Comparison of ENCODE assay signal across 19 mouse cellular contexts in the genomic region with DNA sequence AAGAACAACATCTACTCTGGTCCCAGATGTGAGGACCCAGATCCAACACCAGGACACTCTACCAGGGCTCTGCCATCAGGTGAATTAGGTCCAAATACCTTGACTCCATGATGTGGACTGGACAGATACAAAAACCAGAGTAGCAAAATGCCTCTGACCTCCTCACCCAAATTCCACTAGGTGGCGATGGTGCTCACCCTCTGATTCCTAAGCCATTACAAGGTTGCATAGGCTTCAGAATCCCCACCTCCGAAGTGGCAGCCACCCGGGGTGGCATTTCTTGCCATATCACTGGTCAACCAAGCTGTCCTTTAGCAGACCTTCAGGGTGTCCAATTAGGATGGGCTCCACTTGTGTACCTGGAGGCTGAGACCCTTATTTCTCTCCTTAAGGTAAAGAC. TPM values are rescaled to one million over a fixed set of nuclear protein-coding genes. Genes with fewer than 3 reads are reported as not detected.
A peak's percentile ranks its signal among the peaks of the same experiment; 100 is the strongest.
DNase-seq lines count a peak whose midpoint lies in the region; ATAC-seq and TF ChIP-seq lines count a peak whose summit lies in the region.
"Not testable (repeated sequence)": the region's sequence is repeated elsewhere in the genome, so short reads cannot be mapped to it uniquely, and the experiment has no call there.
"Had no signal": no experiment of that assay in that cellular context is flagged by ENCODE, and none has a peak within 500 bp of the region (broad histone marks: within the 10 kb centered on the region; RNA-seq: fewer than 3 reads in every experiment).

No protein-coding gene starts in this region.

- WGBS in forebrain, embryonic 14.5 days: 3% methylated on average over 3 of the region's 3 CpGs
- 0% methylated on average over 3 of the region's 3 CpGs for WGBS in hindbrain, postnatal 0 days
- 0% methylated on average over 3 of the region's 3 CpGs for WGBS in spleen, adult 2 months

- not testable (repeated sequence) for H3K27ac ChIP-seq in forebrain, embryonic 14.5 days (ENCODE audit: low read depth, low read length); hindbrain, postnatal 0 days; left cerebral cortex, adult 2 months; spleen, adult 2 months (ENCODE audit: insufficient read depth, low read length)

- not testable (repeated sequence) for H3K27me3 ChIP-seq in forebrain, embryonic 14.5 days (replicated peaks; ENCODE audit: control insufficient read depth, insufficient read depth, low read length); hindbrain, postnatal 0 days (ENCODE audit: insufficient read depth, low read length); spleen, adult 2 months (ENCODE audit: control insufficient read depth, insufficient read depth, low read length)

- H3K36me3 ChIP-seq in forebrain, embryonic 14.5 days (ENCODE audit: control insufficient read depth, insufficient read depth, low read length); hindbrain, postnatal 0 days (ENCODE audit: insufficient read depth, low read length); spleen, adult 2 months (ENCODE audit: control insufficient read depth, insufficient read depth, low read length): not testable (repeated sequence)

- not testable (repeated sequence) for H3K4me3 ChIP-seq in forebrain, embryonic 14.5 days (ENCODE audit: low read depth, low read length); hindbrain, postnatal 0 days (ENCODE audit: low read length); left cerebral cortex, adult 2 months; spleen, adult 2 months (ENCODE audit: extremely low read depth, insufficient read depth, insufficient read length)

- peak; percentile 53 for DNase-seq in CD4-positive, CD25-positive, alpha-beta regulatory T cell, adult 2 months (ENCODE audit: low read depth, low spot score)
- DNase-seq in adipocyte (ENCODE audit: low spot score): peak; percentile 25
- DNase-seq in cerebellum, postnatal 25 days: peak; percentile 19 to 22
- DNase-seq in forebrain, embryonic 14.5 days (ENCODE audit: low spot score): peak; percentile 13
- DNase-seq in hindbrain, postnatal 0 days (ENCODE audit: low spot score); left cerebral cortex, adult 2 months (ENCODE audit: extremely low spot score in 1 of 2, low spot score in 2 of 2); spleen, adult 2 months (ENCODE audit: low read depth in 1 of 2, low spot score in 2 of 2): not testable (repeated sequence)

- not testable (repeated sequence) for H3K9me3 ChIP-seq in forebrain, embryonic 14.5 days (replicated peaks; ENCODE audit: control insufficient read depth, low read length); hindbrain, postnatal 0 days (ENCODE audit: low read length)

- intact Hi-C loops in left cerebral cortex, adult 2 months (cut with DNase I): not testable (repeated sequence)

- H3K9ac ChIP-seq in forebrain, embryonic 14.5 days (ENCODE audit: low read length); hindbrain, postnatal 0 days (replicated peaks; ENCODE audit: low read length): not testable (repeated sequence)

- H3K4me2 ChIP-seq in forebrain, embryonic 14.5 days (ENCODE audit: low read length); hindbrain, postnatal 0 days (ENCODE audit: low read depth, low read length): not testable (repeated sequence)

- not testable (repeated sequence) for TF ChIP-seq POLR2A in spleen, adult 2 months (IDR thresholded peaks at IDR 0.05; ENCODE audit: low read depth, low read length)

- not testable (repeated sequence) for H3K4me1 ChIP-seq in forebrain, embryonic 14.5 days (ENCODE audit: control insufficient read depth, insufficient read depth, low read length); hindbrain, postnatal 0 days (ENCODE audit: insufficient read depth, low read length); spleen, adult 2 months (ENCODE audit: control insufficient read depth, insufficient read depth, insufficient read length)

- peak; percentile 62 for TF ChIP-seq CTCF in hindbrain, postnatal 0 days (IDR thresholded peaks at IDR 0.05; ENCODE audit: low read depth)
- TF ChIP-seq CTCF in left cerebral cortex, adult 2 months (IDR thresholded peaks at IDR 0.05): peak; percentile 40
- TF ChIP-seq CTCF in spleen, adult 2 months (IDR thresholded peaks at IDR 0.05; ENCODE audit: extremely low read depth, insufficient read depth, insufficient read length, insufficient replicate concordance): peak; percentile 30; the same call in 1 of the 2 replicates

- not testable (repeated sequence) for ATAC-seq in forebrain, embryonic 14.5 days; hindbrain, postnatal 0 days
- ATAC-seq in megakaryocyte progenitor cell, adult 5-6 weeks (replicated peaks; ENCODE audit: poor library complexity): peak; percentile 73

RNA-seq across cellular contexts. Expression of gene Apol9b, which starts 1.7 kb away (rescaled TPM):
- polyA plus RNA-seq in forebrain, embryonic 14.5 days (2014; fragmentation: Nextera tagmentation; extraction: Ambion mirVana): not detected in 2 replicates
- 0.37 TPM in 1 of 2 replicates, not detected in the other for total RNA-seq in hindbrain, postnatal 0 days (2014; rRNA removed)
- polyA plus RNA-seq in hindbrain, postnatal 0 days (2015; fragmentation: Nextera tagmentation; extraction: Ambion mirVana): 0.41 and 1.2 TPM in 2 replicates
- not detected for total RNA-seq in left cerebral cortex, adult 2 months (2021)
- not detected in 2 replicates for total RNA-seq in megakaryocyte progenitor cell, adult 5-6 weeks (2015)
- not detected in 2 replicates for total RNA-seq in megakaryocyte progenitor cell, adult 5-6 weeks (2017)
- polyA plus RNA-seq in spleen, adult 2 months (2012; rRNA removed): 1.4 and 2.7 TPM in 2 replicates
- total RNA-seq: G1E; gastrocnemius, postnatal 14 days; layer of hippocampus, postnatal 14 days had no signal
- polyA plus RNA-seq: embryonic facial prominence, embryonic 13.5 days; forebrain, embryonic 15.5 days; G1E; heart, embryonic 14.5 days; midbrain, embryonic 10.5 days; neural tube, embryonic 12.5 days had no signal

RNA-seq across cellular contexts. Expression of gene Apol7e, which starts 28.5 kb away (rescaled TPM):
- polyA plus RNA-seq in forebrain, embryonic 14.5 days (2014; fragmentation: Nextera tagmentation; extraction: Ambion mirVana): not detected in 2 replicates
- 0.07 TPM in 1 of 2 replicates, not detected in the other for total RNA-seq in hindbrain, postnatal 0 days (2014; rRNA removed)
- polyA plus RNA-seq in hindbrain, postnatal 0 days (2015; fragmentation: Nextera tagmentation; extraction: Ambion mirVana): not detected in 2 replicates
- total RNA-seq in left cerebral cortex, adult 2 months (2021): under 1 TPM in 1 of 2 experiments, not detected in 1; 0.14 TPM
- total RNA-seq in megakaryocyte progenitor cell, adult 5-6 weeks (2015): 0.94 TPM in 1 of 2 replicates, not detected in the other
- total RNA-seq in megakaryocyte progenitor cell, adult 5-6 weeks (2017): 0.07 TPM in 1 of 2 replicates, not detected in the other
- polyA plus RNA-seq in spleen, adult 2 months (2012; rRNA removed): 9.8 and 10.6 TPM in 2 replicates
- total RNA-seq: G1E; layer of hippocampus, postnatal 14 days; left cerebral cortex, postnatal 4 days had no signal
- polyA plus RNA-seq: embryonic facial prominence, embryonic 13.5 days; forebrain, embryonic 15.5 days; G1E; hindbrain, embryonic 14.5 days; midbrain, embryonic 10.5 days; neural tube, embryonic 12.5 days had no signal

RNA-seq across cellular contexts. Expression of gene Apol8, which starts 29.7 kb away (rescaled TPM):
- 0.06 TPM in 1 of 2 replicates, not detected in the other for polyA plus RNA-seq in forebrain, embryonic 14.5 days (2014; fragmentation: Nextera tagmentation; extraction: Ambion mirVana)
- 0.50 and 0.84 TPM in 2 replicates for total RNA-seq in hindbrain, postnatal 0 days (2014; rRNA removed)
- 0.35 and 0.50 TPM in 2 replicates for polyA plus RNA-seq in hindbrain, postnatal 0 days (2015; fragmentation: Nextera tagmentation; extraction: Ambion mirVana)
- 1 to 10 TPM; 5.1 to 5.8 TPM for total RNA-seq in left cerebral cortex, adult 2 months (2021)
- total RNA-seq in megakaryocyte progenitor cell, adult 5-6 weeks (2015): 0.05 and 1.8 TPM in 2 replicates
- 0.14 and 0.50 TPM in 2 replicates for total RNA-seq in megakaryocyte progenitor cell, adult 5-6 weeks (2017)
- polyA plus RNA-seq in spleen, adult 2 months (2012; rRNA removed): 4.3 and 5.9 TPM in 2 replicates
- total RNA-seq: adrenal gland, adult 2 months; gastrocnemius, postnatal 14 days had no signal
- polyA plus RNA-seq: adrenal gland, adult 2 months; forebrain, embryonic 15.5 days; G1E; heart, embryonic 14.5 days; hindbrain, embryonic 14.5 days had no signal
